Mouse (Mus musculus): ENCODE data around the gene Btbd9.

Gene Btbd9

GRCm38 (mm10) chr17:30484446-30485066 lies 91.7 kb downstream of the Btbd9 start:
- no peak for DNase-seq (ENCODE audit: low read depth, low spot score)

GRCm38 (mm10) chr17:30481766-30482165 lies 94.5 kb downstream of the Btbd9 start:
- no peak for DNase-seq (ENCODE audit: low read depth, low spot score)

GRCm38 (mm10) chr17:30481341-30481740 lies 94.9 kb downstream of the Btbd9 start:
- DNase-seq (ENCODE audit: low read depth, low spot score), result no peak

GRCm38 (mm10) chr17:30480381-30480780 lies 95.9 kb downstream of the Btbd9 start:
- DNase-seq (ENCODE audit: low read depth, low spot score), result no peak

GRCm38 (mm10) chr17:30478181-30478580 lies 98.1 kb downstream of the Btbd9 start:
- DNase-seq (ENCODE audit: low read depth, low spot score), result no peak

- DNase-seq (ENCODE audit: low read depth, low spot score), result no peak
Measured at GRCm38 (mm10) chr17:30474561-30474960, 101.7 kb downstream of the Btbd9 start.

GRCm38 (mm10) chr17:30472776-30473175 lies 103.5 kb downstream of the Btbd9 start:
- no peak for DNase-seq (ENCODE audit: low read depth, low spot score)

- DNase-seq (ENCODE audit: low read depth, low spot score), result no peak
Measured at GRCm38 (mm10) chr17:30471512-30471911, 104.8 kb downstream of the Btbd9 start.

GRCm38 (mm10) chr17:30470790-30471189 lies 105.5 kb downstream of the Btbd9 start:
- DNase-seq (ENCODE audit: low read depth, low spot score), result no peak

GRCm38 (mm10) chr17:30470286-30470685 lies 106.0 kb downstream of the Btbd9 start:
- DNase-seq (ENCODE audit: low read depth, low spot score), result no peak

- DNase-seq (ENCODE audit: low read depth, low spot score), result no peak
Measured at GRCm38 (mm10) chr17:30469511-30470076, 106.7 kb downstream of the Btbd9 start.

- DNase-seq (ENCODE audit: low read depth, low spot score), result no peak
Measured at GRCm38 (mm10) chr17:30468368-30468767, 107.9 kb downstream of the Btbd9 start.

- no peak for DNase-seq (ENCODE audit: low read depth, low spot score)
Measured at GRCm38 (mm10) chr17:30467566-30468213, 108.6 kb downstream of the Btbd9 start.

GRCm38 (mm10) chr17:30465060-30465762 lies 111.1 kb downstream of the Btbd9 start:
- no peak for DNase-seq (ENCODE audit: low read depth, low spot score)

- DNase-seq (ENCODE audit: low read depth, low spot score), result no peak
Measured at GRCm38 (mm10) chr17:30464240-30464745, 112.0 kb downstream of the Btbd9 start.

- DNase-seq (ENCODE audit: low read depth, low spot score), result no peak
Measured at GRCm38 (mm10) chr17:30460727-30461349, 115.5 kb downstream of the Btbd9 start.

- no peak for DNase-seq (ENCODE audit: low read depth, low spot score)
Measured at GRCm38 (mm10) chr17:30459706-30460105, 116.6 kb downstream of the Btbd9 start.

- DNase-seq (ENCODE audit: low read depth, low spot score), result no peak
Measured at GRCm38 (mm10) chr17:30458926-30459325, 117.4 kb downstream of the Btbd9 start.

- no peak for DNase-seq (ENCODE audit: low read depth, low spot score)
Measured at GRCm38 (mm10) chr17:30458301-30458700, 118.0 kb downstream of the Btbd9 start.

- no peak for DNase-seq (ENCODE audit: low read depth, low spot score)
Measured at GRCm38 (mm10) chr17:30457486-30457885, 118.8 kb downstream of the Btbd9 start.

- no peak for DNase-seq (ENCODE audit: low read depth, low spot score)
Measured at GRCm38 (mm10) chr17:30456293-30456692, 120.0 kb downstream of the Btbd9 start.

GRCm38 (mm10) chr17:30454862-30455243 lies 121.4 kb downstream of the Btbd9 start:
- no peak for DNase-seq (ENCODE audit: low read depth, low spot score)
